Mouse (Mus musculus) stomach, postnatal 0 days (tissue): ENCODE results near the gene Crhr1.

Source experiments
- CTCF ChIP-seq: IDR thresholded peaks from 2 replicates; pipeline ENCODE4 v1.5.1; 2016; ENCODE audit warnings: antibody characterized with exemption, low read depth, mild to moderate bottlenecking, moderate library complexity
- EP300 ChIP-seq: optimal IDR thresholded peaks from 2 replicates; pipeline ENCODE3; 2016; ENCODE audit warnings: antibody characterized with exemption

DNA sequence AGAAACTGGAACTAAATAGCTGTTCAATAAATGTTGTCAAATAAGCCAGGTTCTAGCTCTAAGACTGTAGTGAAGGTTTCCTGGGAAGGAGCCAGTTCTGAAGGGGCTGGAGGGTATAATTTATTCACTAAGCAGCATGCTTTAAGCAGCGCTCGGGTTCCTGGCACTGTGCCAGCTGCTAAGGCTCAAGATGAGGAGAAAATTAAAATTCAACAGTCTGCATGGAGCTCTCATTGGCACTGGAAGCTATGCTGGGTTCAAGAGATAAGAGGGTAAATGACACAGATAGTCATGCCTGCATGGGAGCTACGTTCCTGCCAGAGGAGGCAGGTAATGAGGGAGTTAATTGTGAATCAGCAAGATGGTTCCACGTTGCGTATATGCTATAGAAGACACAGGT lies 26.3 kb upstream of the Crhr1 start:
- TF ChIP-seq CTCF (no peak), EP300 (no peak)
